Mouse (Mus musculus): ENCODE data around the gene Tmem205.

Tmem205 gene

GRCm38 (mm10) chr9:21943638-21944037, 16.3 kb upstream of the Tmem205 start:
- no peak for DNase-seq

GRCm38 (mm10) chr9:21943046-21943445, 15.7 kb upstream of the Tmem205 start:
- DNase-seq, result no peak

GRCm38 (mm10) chr9:21938234-21938855, 11.0 kb upstream of the Tmem205 start:
- no peak for DNase-seq

- DNase-seq, result no peak
Measured at GRCm38 (mm10) chr9:21937711-21938175, 10.4 kb upstream of the Tmem205 start.

GRCm38 (mm10) chr9:21936692-21937570, 9.6 kb upstream of the Tmem205 start, which contains the start of gene Plppr2:
Gene Plppr2, plus strand, starts transcription at chr9:21937033.
- peak; percentile 99 to 100 for DNase-seq

- DNase-seq, result no peak
Measured at GRCm38 (mm10) chr9:21935466-21936131, 8.2 kb upstream of the Tmem205 start.

GRCm38 (mm10) chr9:21934021-21934420, 6.7 kb upstream of the Tmem205 start:
- DNase-seq, result no peak

- no peak for DNase-seq
Measured at GRCm38 (mm10) chr9:21932445-21933137, 5.2 kb upstream of the Tmem205 start.

- no peak for DNase-seq
Measured at GRCm38 (mm10) chr9:21932006-21932405, 4.7 kb upstream of the Tmem205 start.

- DNase-seq, result no peak
Measured at GRCm38 (mm10) chr9:21929208-21929607, 1.9 kb upstream of the Tmem205 start.

- no peak for DNase-seq
Measured at GRCm38 (mm10) chr9:21926784-21927183, 572 bp downstream of the Tmem205 start.

GRCm38 (mm10) chr9:21926155-21926554, 1.2 kb downstream of the Tmem205 start:
- DNase-seq, result no peak

- DNase-seq, result no peak
Measured at GRCm38 (mm10) chr9:21925506-21925905, 1.9 kb downstream of the Tmem205 start.

- DNase-seq, result no peak
Measured at GRCm38 (mm10) chr9:21925034-21925433, 2.3 kb downstream of the Tmem205 start.

- peak; percentile 58 to 60 for DNase-seq
Measured at GRCm38 (mm10) chr9:21924099-21924493, 3.3 kb downstream of the Tmem205 start.

GRCm38 (mm10) chr9:21923490-21924098, 3.8 kb downstream of the Tmem205 start:
- DNase-seq, result no peak

- DNase-seq, result no peak
Measured at GRCm38 (mm10) chr9:21923036-21923435, 4.3 kb downstream of the Tmem205 start.

- DNase-seq, result no peak
Measured at GRCm38 (mm10) chr9:21918692-21919384, 8.5 kb downstream of the Tmem205 start.

GRCm38 (mm10) chr9:21918035-21918592, 9.2 kb downstream of the Tmem205 start, which contains the start of gene Rab3d:
Gene Rab3d, minus strand, starts transcription at chr9:21918192.
- DNase-seq, result peak; percentile 85 to 90

- no peak for DNase-seq
Measured at GRCm38 (mm10) chr9:21917493-21918034, 9.8 kb downstream of the Tmem205 start.
